Mouse (Mus musculus) gonadal fat pad, adult 2 months (tissue): ENCODE data around the gene Sstr2. TPM values are rescaled to one million over a fixed set of nuclear protein-coding genes. Genes with fewer than 3 reads are reported as not detected.

Source experiments
- DNase-seq: peaks from one replicate; pipeline ENCODE4 v3.0.0-alpha.2; 2012; ENCODE audit warnings: low read depth
- polyA plus RNA-seq: library from polyadenylated mRNA; depleted of rRNA; stranded (reverse); fragments of >200 nt; gene quantifications from 2 replicates; pipeline ENCODE4 v1.2.3, GENCODE M21; 2012

The Sstr2 gene
- polyA plus RNA-seq, 1 experiment, result 0.27 TPM

DNA sequence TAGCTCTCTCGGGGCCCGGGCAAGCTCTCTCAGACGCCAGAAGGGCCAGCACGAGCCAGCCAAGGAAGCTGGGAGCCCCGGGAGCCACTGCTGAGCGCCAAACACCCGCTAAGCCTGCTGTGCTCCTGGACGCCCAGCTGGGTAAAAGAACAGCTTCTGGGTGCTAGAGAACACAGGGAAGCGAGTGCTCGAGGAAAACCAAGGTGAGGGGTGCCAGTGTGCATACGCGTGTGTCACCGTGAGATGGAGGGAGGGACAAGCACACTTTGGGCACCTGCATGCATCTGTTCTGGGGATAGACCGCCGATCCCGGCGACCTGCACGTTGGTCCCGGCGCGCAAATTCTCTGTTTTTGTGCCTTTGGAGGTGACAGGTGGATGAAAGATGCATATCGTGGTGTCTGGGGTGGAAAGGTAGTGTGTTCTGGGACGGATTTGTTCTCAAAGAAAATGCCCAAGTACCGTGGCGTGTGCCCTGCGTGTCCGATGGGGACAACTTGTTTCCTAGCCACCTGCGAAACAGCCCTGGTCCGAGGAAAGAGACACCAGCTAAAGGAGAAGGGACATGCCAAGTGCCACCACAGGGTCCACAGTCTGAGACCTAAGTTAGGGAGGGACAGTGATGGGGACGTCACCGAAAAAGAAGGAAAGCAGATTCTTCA is 408 bp downstream of the Sstr2 start:
- no peak for DNase-seq

DNA sequence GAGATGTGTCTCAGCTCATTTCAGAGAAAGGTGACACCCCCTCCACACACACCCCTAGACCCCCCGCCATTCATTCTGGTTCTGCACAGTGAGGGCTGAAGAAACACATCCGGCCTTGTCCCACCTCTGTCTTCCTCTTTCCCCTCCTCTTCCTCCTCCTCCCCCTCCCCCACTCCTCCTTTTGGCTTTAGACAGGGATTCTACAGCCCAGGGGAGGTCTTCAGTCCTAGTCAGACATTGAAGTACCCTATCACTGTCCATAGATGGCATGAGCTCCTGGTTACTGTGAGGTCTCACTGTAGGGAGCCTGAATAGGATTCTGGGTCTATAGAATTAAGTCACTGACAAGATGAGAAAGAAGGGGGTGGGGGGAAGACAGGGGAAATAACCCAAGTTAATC is 1.9 kb downstream of the Sstr2 start:
- DNase-seq, result no peak

DNA sequence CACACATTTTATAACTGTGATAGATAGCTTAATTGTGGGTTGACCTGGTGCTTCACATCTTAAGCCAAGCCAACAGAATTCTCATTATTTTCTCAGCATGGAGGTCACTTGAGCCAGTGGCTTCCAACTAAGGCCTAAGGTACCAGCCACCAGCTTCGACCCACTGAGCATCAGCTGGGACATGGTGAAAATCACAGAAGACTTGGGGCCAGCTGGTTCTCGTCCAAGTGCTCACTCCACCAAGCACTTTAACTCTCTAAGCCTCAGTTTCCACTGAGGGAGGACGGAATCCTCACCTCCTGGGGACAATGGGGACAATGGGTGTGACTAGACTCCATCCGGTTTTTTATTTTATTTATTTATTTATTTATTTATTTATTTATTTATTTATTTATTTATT is 2.9 kb downstream of the Sstr2 start:
- no peak for DNase-seq

DNA sequence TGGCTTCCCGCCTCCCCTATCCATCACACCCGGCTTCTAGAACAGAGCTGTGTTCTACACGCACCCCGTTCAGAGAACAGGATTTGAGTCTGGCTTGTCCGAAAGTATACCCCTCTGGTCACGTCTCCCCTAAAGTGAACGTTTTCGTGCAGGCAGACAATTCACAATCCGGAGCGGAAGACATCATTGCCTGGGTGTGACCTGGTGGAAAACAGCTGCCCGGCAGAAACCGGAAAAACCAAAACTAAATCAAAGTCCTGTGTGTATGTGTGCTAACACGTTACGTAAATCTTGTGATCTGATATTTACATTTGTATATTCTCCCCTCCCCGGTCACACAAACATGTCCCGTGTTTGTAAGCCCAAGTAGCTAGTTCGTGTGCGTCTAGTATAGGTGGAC is 6.3 kb downstream of the Sstr2 start:
- no peak for DNase-seq

DNA sequence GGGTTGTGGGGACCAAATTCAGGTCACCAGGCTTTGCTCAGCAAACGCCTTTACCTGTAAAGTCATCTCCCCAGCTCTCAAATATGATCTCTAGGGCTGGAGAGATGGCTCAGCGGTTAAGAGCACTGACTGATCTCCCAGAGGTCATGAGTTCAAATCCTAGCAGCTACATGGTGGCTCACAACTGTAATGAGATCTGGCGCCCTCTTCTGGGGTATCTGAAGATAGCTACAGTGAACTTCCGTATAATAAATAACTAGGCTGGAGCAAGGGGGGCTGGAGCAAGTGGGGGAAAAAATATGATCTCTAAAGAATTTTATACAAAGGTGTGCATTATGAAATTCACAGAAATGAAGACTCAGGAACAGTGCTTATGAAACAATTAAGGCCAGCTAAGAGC is 8.6 kb downstream of the Sstr2 start:
- no peak for DNase-seq

DNA sequence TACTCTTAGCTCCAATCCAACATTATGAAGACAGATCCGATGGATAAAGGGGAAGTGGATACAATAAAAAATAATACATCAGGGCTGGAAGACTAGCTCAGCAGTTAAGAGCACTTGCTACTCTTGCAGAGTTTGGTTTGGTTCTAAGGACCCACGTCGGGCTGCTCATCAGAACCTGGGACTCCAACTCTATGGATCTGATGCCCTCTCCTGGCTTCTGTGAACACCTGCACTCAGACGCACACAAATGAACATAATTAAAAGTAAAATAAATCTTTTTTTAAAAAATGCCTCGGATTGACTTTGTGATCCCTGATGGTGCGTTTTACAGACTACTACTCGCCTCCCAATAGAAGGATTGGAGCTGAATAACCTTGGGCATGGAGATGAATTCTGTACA is 11.5 kb downstream of the Sstr2 start:
- no peak for DNase-seq

DNA sequence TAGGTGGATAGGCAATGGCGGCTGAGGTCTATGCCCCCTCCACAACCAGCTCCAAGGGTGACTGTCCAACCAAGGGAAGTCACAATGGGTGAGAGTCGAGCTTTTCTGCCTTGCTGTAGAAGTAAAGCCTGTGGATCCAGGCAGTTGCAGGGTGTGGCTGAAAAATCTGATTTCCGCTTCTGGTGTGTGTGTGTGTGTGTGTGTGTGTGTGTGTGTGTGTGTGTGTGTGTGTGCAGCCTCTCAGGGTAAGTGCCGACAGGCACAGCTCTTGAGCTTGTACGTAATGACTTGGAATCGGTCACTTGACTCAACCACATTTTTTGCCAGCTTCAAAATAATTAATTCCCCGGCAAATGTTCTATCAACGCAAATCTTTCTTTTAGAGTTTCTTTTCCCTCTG is 12.2 kb downstream of the Sstr2 start:
- no peak for DNase-seq

DNA sequence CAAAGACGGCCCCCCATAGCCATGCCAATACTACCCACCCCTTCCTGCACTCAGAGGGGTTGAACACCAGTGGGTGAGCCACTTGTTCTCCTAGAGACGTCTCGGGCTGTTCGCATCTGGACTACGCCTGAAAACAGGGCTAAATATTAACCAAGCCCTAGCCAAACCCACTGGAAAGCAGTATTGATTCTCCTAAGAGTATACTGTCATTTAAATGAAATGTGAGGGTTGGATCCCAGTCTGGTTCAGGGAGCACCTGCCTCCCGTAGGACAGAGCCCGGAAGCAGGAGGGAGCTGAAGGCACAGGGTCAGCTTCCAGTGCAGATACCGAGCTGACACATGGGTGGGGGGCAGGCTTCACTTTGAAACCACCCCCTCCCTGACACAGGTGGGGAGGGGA is 12.7 kb downstream of the Sstr2 start:
- DNase-seq, result no peak

DNA sequence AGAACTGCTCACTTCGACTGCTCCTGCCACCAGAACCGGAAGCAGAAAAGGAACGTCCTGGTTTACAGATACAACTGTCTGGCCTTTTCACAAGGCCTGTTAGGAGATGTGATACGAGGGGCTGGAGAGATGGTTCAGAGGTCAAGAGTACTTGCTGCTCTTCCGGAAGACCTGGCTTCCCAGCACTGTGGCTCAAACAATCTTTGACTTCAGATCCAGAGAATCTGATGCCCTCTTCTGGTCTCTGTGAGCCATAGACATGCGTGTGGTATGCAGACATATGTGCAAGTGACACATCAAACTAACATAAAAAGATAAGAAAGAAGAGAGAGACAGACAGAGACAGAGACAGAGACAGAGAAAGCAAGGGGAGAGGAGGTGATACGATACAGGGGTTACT is 13.2 kb downstream of the Sstr2 start:
- no peak for DNase-seq

DNA sequence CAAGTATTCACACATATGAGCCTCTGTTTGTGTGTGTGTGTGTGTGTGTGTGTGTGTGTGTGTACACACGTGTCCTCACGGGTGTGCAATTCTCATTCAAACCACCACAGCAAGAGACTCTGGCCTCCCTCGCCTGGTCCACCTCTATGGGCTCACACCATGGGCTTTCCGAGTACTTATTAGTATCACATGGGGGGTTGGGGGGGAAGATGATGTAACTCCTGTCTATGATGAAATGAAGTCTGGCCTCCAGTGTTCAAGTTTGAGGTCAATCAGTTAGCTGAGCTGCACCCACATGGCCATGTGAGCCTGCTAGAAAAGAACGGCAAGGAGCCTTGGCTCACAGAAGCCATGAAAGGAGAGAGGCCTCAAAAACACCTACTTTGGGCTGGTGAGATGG is 14.3 kb downstream of the Sstr2 start:
- DNase-seq, result no peak

DNA sequence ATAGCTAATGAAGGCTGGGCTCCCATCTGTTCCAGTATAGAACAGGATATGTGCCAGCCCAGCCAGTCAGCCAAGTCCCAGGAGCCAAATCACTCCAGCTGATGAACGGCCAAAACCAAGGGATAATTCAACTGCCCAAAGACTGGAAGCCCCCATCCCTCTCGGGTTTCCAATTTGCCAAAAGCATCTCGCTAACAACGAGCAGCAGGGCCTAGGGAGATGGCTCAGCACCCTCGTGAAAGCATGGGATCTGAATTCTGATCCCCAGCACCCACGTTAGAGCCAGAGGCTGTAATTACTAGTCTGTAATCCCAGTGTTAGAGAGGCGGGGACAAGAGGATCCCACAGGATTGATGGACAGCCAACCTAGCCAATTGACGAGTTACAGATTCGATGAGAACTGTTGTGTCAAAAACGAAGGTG is 15.6 kb downstream of the Sstr2 start:
- DNase-seq, result no peak

DNA sequence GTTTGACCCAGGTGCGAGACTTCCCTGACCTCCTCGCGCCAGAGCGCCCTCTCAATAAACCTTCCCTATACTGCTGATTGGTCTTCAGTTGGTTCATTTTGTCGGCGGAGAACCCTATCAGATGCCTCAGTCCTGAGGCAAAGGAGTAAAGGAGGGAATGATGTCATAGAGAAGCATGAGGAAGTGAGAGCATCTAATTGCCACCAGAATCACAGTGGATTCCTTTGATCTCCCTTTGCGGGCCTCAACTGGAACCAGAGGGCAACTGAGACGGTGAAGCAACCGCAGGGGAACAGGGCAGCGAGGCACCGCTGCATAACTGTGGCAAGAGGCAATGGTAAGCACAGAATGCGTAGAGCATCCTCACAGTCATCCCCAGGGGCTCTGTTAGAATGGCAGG is 19.5 kb downstream of the Sstr2 start:
- no peak for DNase-seq

DNA sequence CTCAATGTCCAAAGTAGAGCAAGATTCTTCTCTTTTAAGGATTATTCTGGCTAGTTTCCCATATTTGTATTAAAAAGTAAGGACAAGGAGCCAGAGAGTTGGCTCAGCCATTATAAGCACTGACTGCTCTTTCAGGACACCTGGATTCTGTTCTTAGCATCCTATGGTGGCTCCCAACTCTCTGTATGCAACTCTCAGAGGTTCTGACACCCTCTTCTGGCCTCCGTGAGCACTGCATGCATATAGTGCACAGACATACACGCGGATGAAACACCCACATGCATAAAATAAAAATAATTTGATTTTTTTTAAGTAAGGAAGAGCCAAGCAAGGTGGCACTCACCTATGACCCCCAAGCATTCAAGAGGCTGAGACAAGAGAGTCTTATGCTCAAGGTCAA is 26.0 kb downstream of the Sstr2 start:
- DNase-seq, result no peak

DNA sequence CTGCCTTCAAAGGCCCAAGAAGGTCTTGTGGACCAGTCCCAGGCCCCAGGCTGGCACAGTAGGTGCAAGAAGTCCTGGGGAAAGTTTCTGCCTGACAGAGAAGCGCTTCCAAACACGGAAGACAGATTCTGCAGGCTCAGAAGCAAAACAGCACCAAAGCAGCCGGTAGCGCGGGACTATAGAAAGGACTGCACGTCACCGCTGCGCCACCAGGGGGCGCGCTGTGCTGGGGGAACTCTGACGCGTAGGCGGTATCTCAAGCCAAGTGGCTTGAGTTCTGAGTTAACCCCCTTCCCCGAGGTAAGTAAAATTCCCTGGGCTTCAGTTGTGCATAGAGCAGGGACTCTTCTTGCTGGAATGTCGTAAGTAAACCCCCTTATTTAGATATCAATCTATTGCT is 29.0 kb downstream of the Sstr2 start:
- no peak for DNase-seq

DNA sequence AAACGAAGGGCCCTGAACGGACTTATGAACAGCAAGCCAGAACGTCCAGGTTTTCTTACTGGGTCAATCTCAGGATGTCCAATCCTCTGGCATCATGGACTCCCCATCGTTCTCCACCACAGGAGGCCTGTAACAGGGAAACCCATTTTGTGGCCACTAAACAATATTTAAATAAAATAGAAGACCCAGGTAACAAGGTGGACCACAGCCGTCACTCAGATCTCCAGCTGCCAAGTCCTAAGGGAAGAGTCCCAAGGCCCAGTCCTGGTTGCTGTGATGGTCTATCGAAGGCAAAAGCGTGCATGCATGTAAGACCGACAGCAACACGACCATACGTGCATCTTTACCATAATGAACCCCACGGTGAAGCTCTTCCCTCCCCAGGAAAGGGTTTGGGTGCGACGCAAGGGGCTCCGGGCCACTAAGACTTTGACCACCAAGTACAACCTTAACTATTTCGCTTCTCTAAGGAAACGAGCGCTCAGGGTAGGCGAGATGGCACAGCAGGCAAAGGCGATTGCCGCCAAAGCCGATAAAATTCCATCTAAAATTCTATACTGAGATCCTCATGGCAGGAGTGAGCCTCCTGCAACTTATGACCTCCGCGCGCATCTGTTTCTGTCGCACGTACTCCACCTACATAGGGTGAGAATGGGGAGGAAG is 29.7 kb downstream of the Sstr2 start, which contains the start of gene Cog1:
Cog1 (plus strand) TSS at position 480 of the 663 bp plus-strand sequence.
- no peak for DNase-seq

DNA sequence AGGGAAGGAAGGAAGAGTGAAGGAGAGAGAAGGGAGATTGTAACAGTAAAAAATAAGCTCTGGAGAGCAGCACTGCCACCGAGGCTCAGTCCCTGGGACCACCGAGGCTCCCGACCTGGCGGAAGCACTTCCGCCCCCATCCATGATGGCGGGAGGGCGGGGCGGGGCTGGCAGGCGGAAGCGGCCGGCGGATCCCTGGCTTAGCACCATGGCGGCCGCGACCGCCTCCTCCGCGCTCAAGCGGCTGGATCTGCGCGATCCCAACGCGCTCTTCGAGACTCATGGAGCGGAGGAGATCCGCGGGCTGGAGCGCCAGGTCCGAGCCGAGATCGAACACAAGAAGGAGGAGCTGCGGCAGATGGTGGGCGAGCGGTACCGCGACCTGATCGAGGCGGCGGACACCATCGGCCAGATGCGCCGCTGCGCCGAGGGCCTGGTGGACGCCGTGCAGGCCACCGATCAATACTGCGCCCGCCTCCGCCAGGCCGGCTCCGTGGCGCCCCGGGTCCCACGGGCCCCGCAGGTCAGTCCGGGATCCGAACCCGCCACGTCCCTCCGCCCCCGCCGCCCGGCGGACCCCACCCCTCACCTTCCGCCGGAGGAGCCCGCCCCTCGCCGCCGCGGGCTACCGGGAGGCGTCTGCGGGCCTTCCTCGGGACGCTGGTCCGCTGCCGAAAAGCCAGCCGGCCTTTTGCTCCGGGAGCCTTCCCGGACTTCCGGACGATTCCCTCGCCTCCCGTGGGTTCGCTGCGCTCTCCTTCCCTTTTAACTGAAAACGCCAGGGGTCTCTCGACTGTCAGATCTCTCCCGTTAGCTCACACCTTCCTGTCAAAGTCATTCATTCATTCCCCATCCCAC is 30.4 kb downstream of the Sstr2 start, which contains the start of gene Slc39a11:
Slc39a11 (minus strand) TSS at position 727 of the 858 bp plus-strand sequence.
- no peak for DNase-seq

DNA sequence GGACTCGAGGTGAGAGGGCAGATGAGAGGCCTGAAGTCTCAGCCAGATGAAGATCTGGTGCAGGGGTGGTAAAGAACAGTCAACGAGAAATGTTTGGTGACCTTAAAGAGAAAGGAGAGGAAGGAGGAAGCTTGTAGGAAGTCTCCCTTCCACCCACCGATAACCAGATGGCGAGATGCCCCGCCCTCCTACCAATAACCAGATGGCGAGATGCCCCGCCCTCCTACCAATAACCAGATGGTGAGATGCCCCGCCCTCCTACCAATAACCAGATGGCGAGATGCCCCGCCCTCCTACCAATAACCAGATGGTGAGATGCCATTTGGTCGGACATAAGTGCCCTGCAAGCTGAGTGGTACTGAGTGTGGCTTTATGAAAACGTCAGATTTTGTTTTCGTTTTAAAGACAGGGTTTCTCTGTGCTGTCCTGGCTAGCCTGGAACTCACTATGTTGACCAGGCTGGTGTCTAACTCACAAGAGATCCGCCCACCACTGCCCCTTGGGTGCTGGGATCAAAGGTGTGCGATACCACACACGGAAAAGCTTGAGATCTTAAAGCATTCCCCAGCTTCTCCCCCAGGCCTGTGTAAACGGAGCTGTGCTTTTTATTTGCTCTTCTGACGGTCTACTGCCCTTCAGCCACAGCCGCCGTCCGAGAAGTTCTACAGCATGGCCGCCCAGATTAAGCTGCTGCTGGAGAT is 32.2 kb downstream of the Sstr2 start:
- DNase-seq, result no peak

DNA sequence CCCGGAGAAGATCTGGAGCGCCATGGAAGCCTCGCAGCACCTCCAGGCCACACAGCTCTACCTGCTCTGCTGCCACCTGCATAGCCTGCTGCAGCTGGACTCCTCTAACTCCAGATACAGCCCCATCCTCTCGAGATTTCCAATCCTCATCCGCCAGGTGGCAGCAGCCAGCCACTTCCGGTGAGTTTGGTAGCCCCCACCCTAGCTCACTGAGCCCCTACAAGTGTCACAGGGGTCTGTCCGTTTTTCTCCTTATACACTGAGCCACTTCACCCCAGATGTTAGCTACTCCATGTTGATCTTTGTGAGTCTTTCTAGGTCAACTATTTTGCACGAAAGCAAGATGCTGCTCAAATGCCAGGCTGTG is 32.7 kb downstream of the Sstr2 start:
- DNase-seq, result no peak

DNA sequence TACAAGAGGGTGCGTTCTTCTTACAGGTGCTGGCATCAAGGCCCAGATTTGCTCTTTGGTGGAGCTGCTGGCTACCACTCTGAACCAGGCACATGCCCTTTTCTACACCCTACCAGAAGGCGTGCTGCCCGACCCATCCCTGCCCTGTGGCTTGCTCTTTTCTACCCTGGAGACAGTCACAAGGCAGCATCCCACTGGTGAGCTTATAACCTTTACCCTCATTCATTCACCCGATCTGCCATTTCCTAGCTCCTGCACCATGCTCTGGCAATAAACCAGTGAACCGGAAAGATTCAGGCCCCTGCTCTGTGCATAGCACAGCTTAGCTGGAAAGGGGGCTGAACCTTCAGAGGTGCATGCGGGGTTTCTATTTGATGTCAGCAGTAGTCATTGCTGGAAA is 33.4 kb downstream of the Sstr2 start:
- no peak for DNase-seq

DNA sequence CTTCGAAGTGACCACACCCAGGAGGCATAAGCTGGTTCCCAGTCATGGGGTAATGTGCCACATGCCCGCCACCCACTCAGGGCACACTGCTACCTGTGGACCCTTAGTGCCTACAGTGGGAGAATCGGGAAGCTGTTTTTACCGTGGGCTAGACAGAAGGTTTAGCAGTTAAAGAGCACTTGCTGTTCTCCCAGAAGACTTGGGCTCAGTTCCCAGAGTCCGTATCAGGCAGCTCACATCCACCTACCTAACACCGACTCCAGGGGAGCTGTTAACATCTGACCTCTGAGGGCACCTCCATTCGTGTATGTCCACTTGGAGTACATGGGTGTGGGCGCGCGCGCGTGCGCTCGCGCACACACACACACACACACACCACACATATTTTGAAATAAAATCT is 35.0 kb downstream of the Sstr2 start:
- no peak for DNase-seq

DNA sequence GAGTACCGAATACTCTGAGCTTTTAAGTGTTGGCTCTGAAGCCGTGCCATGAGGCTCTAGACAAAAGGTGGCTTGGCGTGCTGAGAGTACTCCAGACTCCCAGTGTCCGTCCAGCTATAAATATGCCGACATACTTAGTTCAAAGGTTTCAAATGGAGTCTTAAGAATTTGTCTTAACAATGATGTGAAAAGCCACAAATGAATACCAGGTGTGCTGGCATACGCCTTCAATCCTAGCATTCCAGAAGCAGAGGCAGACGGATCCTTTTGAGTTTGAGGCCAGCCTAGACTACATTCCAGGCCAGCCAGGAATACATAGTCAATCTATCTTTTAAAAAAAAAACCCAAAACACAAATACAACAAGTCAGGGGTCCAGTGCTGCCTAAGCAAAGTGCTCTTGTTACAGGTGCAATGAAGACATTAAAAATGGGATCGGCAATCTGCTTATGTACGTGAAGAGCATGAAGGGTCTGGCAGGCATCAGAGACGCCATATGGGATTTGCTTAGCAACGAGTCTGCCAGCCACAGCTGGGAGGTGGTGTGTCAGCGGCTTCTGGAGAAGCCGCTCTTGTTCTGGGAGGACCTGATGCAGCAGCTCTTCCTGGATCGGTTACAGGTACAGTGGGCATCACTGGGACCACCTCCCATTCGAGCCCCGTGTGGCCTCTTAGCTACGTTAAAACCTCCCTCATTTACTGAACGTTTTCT is 35.6 kb downstream of the Sstr2 start:
- DNase-seq, result no peak

DNA sequence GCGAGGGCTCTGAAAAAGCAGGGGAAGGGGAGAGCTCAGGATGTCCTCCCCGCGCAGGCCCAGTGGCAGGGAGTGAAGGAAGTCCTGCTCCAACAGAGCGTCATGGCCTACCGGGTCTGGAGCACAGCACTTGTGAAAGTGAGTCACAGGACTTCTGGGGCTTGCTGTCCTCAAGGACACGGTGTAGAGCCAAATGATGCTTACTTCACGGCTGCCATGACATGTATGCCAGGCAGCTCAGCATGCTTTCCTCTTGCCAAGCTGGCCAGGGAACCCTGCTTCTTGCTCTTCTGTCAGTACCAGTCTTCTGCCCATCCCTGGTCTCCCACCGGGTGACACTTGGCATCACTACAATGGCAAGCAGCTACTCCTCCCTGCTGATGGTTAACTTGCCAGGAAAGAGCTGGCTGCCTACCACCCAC is 37.4 kb downstream of the Sstr2 start:
- DNase-seq, result no peak
